Mouse (Mus musculus) liver, embryonic 16.5 days (tissue): ENCODE measurements around the gene Ddx3y. TPM values are rescaled to one million over a fixed set of nuclear protein-coding genes. Genes with fewer than 3 reads are reported as not detected.

ENCODE experiments used
- polyA plus RNA-seq: library from polyadenylated mRNA; unstranded; fragments of >200 nt; fragmentation: Nextera tagmentation; extraction: Ambion mirVana; gene quantifications from 2 replicates; pipeline ENCODE4 v1.2.1, GENCODE M21; 2015

Gene Ddx3y
- polyA plus RNA-seq, 1 experiment from 2014 or later = 6.4 TPM

Other genes starting within 250 kb of the Ddx3y start
- gene Uty, start 40.9 kb downstream of the Ddx3y start, polyA plus RNA-seq = 2.0 and 4.9 TPM in 2 replicates
- gene Usp9y, start 173.2 kb upstream of the Ddx3y start, polyA plus RNA-seq = not detected in 2 replicates